Mouse (Mus musculus) midbrain, embryonic 16.5 days (tissue): ENCODE results near the gene Olfr1411. TPM values are rescaled to one million over a fixed set of nuclear protein-coding genes. Genes with fewer than 3 reads are reported as not detected.

Experiments
- ATAC-seq: fragments of 200-750 bp; cut with Nextera tagmentation; 2 replicates; pipeline ENCODE4 v1.8.0; 2017; ENCODE audit warnings: moderate TSS enrichment
- H3K27ac ChIP-seq: fragments of 300-500 bp; sonication (generic); 2 replicates; pipeline ENCODE4 v1.5.1; 2014; ENCODE audit warnings: mild to moderate bottlenecking, low read length, mixed read lengths
- H3K27me3 ChIP-seq: fragments of 300-500 bp; sonication (generic); 2 replicates; pipeline ENCODE4 v1.6.1; 2014; ENCODE audit warnings: low read depth, low read length, mixed read lengths; ENCODE audit not compliant: control insufficient read depth, insufficient read depth
- H3K36me3 ChIP-seq: fragments of 300-500 bp; sonication (generic); 2 replicates; pipeline ENCODE4 v1.6.1; 2014; ENCODE audit warnings: mild to moderate bottlenecking, low read length, moderate library complexity, mixed read lengths; ENCODE audit not compliant: control insufficient read depth, insufficient read depth
- H3K4me1 ChIP-seq: fragments of 300-500 bp; sonication (generic); 2 replicates; pipeline ENCODE4 v1.6.1; 2014; ENCODE audit warnings: mild to moderate bottlenecking, low read length, mixed read lengths; ENCODE audit not compliant: control insufficient read depth, insufficient read depth
- H3K4me2 ChIP-seq: fragments of 300-500 bp; sonication (generic); 2 replicates; pipeline ENCODE4 v1.6.1; 2014; ENCODE audit warnings: mild to moderate bottlenecking, low read length, mixed read lengths
- H3K4me3 ChIP-seq: fragments of 300-500 bp; sonication (generic); 2 replicates; pipeline ENCODE4 v1.5.1; 2014; ENCODE audit warnings: low read depth, mild to moderate bottlenecking, low read length, moderate library complexity, mixed read lengths
- H3K9ac ChIP-seq: fragments of 300-500 bp; sonication (generic); 2 replicates; pipeline ENCODE4 v1.6.1; 2014; ENCODE audit warnings: low read depth, low read length, mixed read lengths
- H3K9me3 ChIP-seq: fragments of 300-500 bp; sonication (generic); replicated peaks from 2 replicates; pipeline ENCODE4 v1.6.1; 2014; ENCODE audit warnings: mild to moderate bottlenecking, low read length, mixed read lengths; ENCODE audit not compliant: control insufficient read depth, poor library complexity, severe bottlenecking
- WGBS: fragments of 180-500 bp; shearing (Covaris S2); extraction: QIAGEN DNeasy Blood & Tissue Kit; methylation state at CpG from one replicate; pipeline ENCODE4 v1.1.7; 2014; 5-methylcytosine and 5-hydroxymethylcytosine counted together
- polyA plus RNA-seq: library from polyadenylated mRNA; unstranded; fragments of >200 nt; fragmentation: Nextera tagmentation; extraction: Ambion mirVana; gene quantifications from 2 replicates; pipeline ENCODE4 v1.2.1, GENCODE M21; 2015

Gene Olfr1411
- polyA plus RNA-seq, 1 experiment from 2014 or later, result not detected

DNA sequence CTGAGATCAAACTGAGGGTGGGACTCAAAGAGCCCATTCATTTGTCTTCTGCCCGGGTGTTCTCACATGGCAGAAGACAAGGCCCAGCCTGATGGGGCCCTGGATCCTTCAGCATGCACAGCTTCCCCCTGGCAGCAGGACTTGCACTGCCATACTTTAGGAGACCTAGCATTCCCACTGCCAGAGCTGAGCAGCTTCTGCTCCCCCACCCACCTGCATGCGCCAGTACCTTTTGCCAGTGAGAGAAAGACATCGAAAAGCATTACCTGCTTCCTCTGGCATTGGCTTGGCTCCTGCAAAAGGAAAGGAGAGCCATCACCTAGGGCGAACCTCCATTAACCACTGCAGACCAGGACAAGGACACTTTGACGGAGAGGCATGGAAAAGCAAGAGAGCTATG lies 50.7 kb downstream of the Olfr1411 start:
- H3K4me3 ChIP-seq, result no peak overlapping the region
- no peaks in the 10 kb centered on the region for H3K27me3 ChIP-seq
- no peaks in the 10 kb centered on the region for H3K36me3 ChIP-seq
- H3K4me1 ChIP-seq, result peaks cover 19% of the 10 kb centered on the region
- no peak overlapping the region for H3K4me2 ChIP-seq
- 76% methylated on average over 5 of the region's 5 CpGs for WGBS
- H3K9me3 ChIP-seq, result no peaks in the 10 kb centered on the region
- H3K9ac ChIP-seq, result no peak overlapping the region
- H3K27ac ChIP-seq, result no peak overlapping the region
- no peak for ATAC-seq

DNA sequence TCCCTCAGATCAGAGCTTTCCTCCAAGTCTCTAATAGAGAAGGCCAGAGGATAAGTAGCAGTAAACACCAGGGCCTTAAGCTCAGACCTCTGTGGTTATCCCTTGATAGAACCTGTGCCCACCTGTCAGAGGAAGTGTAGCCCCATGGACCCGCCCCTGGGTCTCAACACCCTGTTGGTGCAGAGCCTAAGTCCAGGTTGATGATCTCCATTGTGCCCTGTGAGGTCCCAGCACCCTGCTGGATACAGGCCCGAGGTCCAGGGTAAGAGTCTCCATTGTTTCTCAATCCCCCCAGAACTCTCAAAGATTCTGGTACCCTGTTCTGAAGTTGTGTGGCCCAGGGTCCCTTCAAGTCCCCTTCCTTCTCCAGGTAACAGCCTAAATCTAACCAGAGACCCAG lies 51.9 kb downstream of the Olfr1411 start:
- no peaks in the 10 kb centered on the region for H3K9me3 ChIP-seq
- no peaks in the 10 kb centered on the region for H3K27me3 ChIP-seq
- no peak overlapping the region for H3K4me3 ChIP-seq
- no peak for ATAC-seq
- WGBS, result 52% methylated on average over 2 of the region's 2 CpGs
- H3K4me2 ChIP-seq, result no peak overlapping the region
- H3K27ac ChIP-seq, result no peak overlapping the region
- peaks cover 8% of the 10 kb centered on the region for H3K4me1 ChIP-seq
- no peaks in the 10 kb centered on the region for H3K36me3 ChIP-seq
- H3K9ac ChIP-seq, result no peak overlapping the region

DNA sequence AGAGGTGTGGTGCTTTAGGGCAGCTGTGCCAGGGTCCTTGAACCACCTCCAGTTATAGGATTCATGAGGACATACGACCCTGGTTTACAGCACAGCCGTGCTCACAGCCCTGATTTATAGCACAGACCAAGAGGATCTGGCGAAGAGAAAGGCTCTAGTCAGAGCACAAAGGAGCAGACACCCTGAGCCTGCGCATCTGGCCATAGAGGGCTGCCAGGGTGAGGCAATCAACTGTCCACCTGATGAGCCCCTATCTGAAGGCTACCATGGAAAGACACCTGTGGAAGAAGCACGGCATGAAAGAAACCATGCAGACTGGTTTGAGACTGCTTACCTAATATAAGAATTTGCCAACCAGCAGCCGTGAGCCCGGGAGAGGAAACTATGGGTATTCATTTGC lies 52.4 kb downstream of the Olfr1411 start:
- WGBS, result 85% methylated on average over 7 of the region's 7 CpGs
- peaks cover 7% of the 10 kb centered on the region for H3K4me1 ChIP-seq
- no peak overlapping the region for H3K4me2 ChIP-seq
- ATAC-seq, result no peak
- H3K27ac ChIP-seq, result no peak overlapping the region
- H3K27me3 ChIP-seq, result no peaks in the 10 kb centered on the region
- H3K4me3 ChIP-seq, result no peak overlapping the region
- no peak overlapping the region for H3K9ac ChIP-seq
- no peaks in the 10 kb centered on the region for H3K36me3 ChIP-seq
- no peaks in the 10 kb centered on the region for H3K9me3 ChIP-seq

DNA sequence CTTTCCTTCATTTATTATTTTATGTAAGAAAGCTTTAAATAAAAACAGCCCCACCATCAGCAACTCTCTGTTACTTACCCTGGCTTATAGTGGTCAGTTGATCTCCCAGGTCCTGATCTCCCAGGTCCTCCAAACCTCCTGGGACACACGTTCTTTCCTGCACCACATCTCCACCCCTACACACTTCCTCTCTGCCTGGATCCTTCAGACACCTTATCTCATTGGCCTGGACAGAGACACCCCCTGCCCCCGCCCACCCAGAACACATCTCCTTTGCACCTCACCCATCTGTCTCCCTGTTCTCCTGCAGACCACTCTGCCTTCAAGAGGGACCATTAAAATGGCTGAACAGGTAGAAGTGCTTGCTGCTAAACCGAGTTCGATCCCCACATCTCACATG lies 52.8 kb downstream of the Olfr1411 start:
- WGBS, result 76% methylated on average over 4 of the region's 4 CpGs
- H3K4me3 ChIP-seq, result no peak overlapping the region
- no peaks in the 10 kb centered on the region for H3K36me3 ChIP-seq
- H3K9me3 ChIP-seq, result no peaks in the 10 kb centered on the region
- peaks cover 7% of the 10 kb centered on the region for H3K4me1 ChIP-seq
- no peaks in the 10 kb centered on the region for H3K27me3 ChIP-seq
- no peak overlapping the region for H3K4me2 ChIP-seq
- ATAC-seq, result no peak
- H3K27ac ChIP-seq, result no peak overlapping the region
- H3K9ac ChIP-seq, result no peak overlapping the region

Other genes starting within 250 kb of the Olfr1411 start
- gene Ndufa10, start 120.6 kb upstream of the Olfr1411 start, polyA plus RNA-seq, result 300 and 309 TPM in 2 replicates
- gene Olfr1416, start 109.3 kb upstream of the Olfr1411 start, polyA plus RNA-seq, result not detected in 2 replicates
- not detected in 2 replicates for gene Olfr1415, start 98.3 kb upstream of the Olfr1411 start, polyA plus RNA-seq
- gene Olfr1414, start 75.8 kb upstream of the Olfr1411 start, polyA plus RNA-seq, result not detected in 2 replicates
- not detected in 2 replicates for gene Olfr1413, start 23.1 kb upstream of the Olfr1411 start, polyA plus RNA-seq
- not detected in 2 replicates for gene Olfr1412, start 8.6 kb upstream of the Olfr1411 start, polyA plus RNA-seq
- not detected in 2 replicates for gene Olfr1410, start 11.4 kb downstream of the Olfr1411 start, polyA plus RNA-seq
- gene Olfr12, start 23.4 kb downstream of the Olfr1411 start, polyA plus RNA-seq, result not detected in 2 replicates
- 492 and 521 TPM in 2 replicates for gene Cops9, start 47.6 kb downstream of the Olfr1411 start, polyA plus RNA-seq
- 0.65 TPM in 1 of 2 replicates, not detected in the other for gene Otos, start 54.4 kb downstream of the Olfr1411 start, polyA plus RNA-seq
- gene Gpc1, start 237.2 kb downstream of the Olfr1411 start, polyA plus RNA-seq, result 49.3 and 54.6 TPM in 2 replicates